Mouse (Mus musculus) hindbrain, embryonic 10.5 days (tissue): ENCODE data around the gene Btrc. TPM values are rescaled to one million over a fixed set of nuclear protein-coding genes. Genes with fewer than 3 reads are reported as not detected.

Source experiments
- DNase-seq: peaks from one replicate; pipeline ENCODE4 v3.0.0-alpha.2; 2017; ENCODE audit warnings: low spot score
- H3K27ac ChIP-seq: fragments of 300-500 bp; sonication (generic); 2 replicates; pipeline ENCODE4 v1.5.1; 2016; ENCODE audit warnings: mild to moderate bottlenecking, moderate library complexity
- H3K27me3 ChIP-seq: fragments of 300-500 bp; sonication (generic); 2 replicates; pipeline ENCODE4 v1.6.1; 2016; ENCODE audit warnings: mild to moderate bottlenecking; ENCODE audit not compliant: poor library complexity, insufficient read depth, severe bottlenecking
- H3K36me3 ChIP-seq: fragments of 300-500 bp; sonication (generic); 2 replicates; pipeline ENCODE4 v1.6.1; 2016; ENCODE audit warnings: mild to moderate bottlenecking, moderate library complexity
- H3K4me1 ChIP-seq: fragments of 300-500 bp; sonication (generic); replicated peaks from 2 replicates; pipeline ENCODE4 v1.6.1; 2016; ENCODE audit warnings: mild to moderate bottlenecking
- H3K4me3 ChIP-seq: fragments of 300-500 bp; sonication (generic); 2 replicates; pipeline ENCODE4 v1.5.1; 2016; ENCODE audit warnings: mild to moderate bottlenecking, moderate library complexity
- H3K9me3 ChIP-seq: fragments of 300-500 bp; sonication (generic); 2 replicates; pipeline ENCODE4 v1.6.1; 2016; ENCODE audit warnings: mild to moderate bottlenecking, moderate library complexity
- WGBS: fragments of 180-500 bp; shearing (Covaris S2); methylation state at CpG from one replicate; pipeline ENCODE4 v1.1.7; 2016; 5-methylcytosine and 5-hydroxymethylcytosine counted together
- polyA plus RNA-seq: library from polyadenylated mRNA; unstranded; fragments of >200 nt; fragmentation: Nextera tagmentation; extraction: Ambion mirVana; gene quantifications from 2 replicates; pipeline ENCODE4 v1.2.1, GENCODE M21; 2016

The Btrc gene
- polyA plus RNA-seq, 1 experiment from 2014 or later, result 48.1 TPM

DNA sequence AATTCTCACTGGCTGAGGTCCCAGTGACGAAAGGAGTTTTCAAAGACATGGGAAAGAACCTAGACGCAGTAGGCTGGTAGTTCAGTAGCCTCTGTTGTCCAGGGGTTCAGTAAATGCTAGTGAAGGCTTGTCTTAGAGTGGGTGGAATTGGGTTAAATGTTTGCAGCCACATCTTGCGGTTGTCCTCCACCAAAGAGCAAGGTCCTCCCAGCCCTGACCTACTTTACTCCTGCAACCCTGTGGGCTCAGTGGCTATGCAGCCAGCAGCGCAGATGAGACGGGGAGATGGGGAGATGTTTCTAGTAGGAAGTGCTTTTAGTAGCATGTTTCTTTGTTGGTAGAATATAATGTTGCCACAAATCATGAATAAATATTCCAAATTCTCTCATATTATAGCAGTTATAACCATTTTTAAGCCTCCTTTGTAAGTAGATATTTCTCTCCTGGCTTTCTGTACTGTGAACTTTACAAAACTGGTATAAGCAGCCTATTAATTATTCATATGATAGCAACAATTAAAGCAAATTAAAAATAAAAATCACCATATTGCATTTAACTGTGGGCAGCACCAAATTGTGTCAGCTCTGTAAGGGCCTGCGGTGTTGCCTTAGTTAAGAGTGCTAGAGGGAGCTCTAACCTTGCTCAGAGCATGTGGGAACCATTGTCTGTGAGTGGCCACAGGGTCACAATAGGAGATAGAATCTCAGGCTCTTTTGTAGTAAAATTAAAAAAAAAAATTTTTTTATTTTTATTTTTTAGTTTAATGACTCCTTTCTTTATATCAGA, 122.9 kb downstream of the Btrc start:
- Histone ChIP-seq H3K4me1 (no peaks in the 10 kb centered on the region; the same call in 1 of the 2 replicates), H3K36me3 (no peaks in the 10 kb centered on the region), H3K4me3 (no peak overlapping the region), H3K9me3 (no peaks in the 10 kb centered on the region), H3K27ac (no peak overlapping the region), H3K27me3 (0 out of 2 replicates have a peak, but pooled peaks cover 3% of the 10 kb centered on the region)
- DNase-seq, result no peak
- WGBS, result 85% methylated on average over 6 of the region's 6 CpGs

GRCm38 (mm10) chr19:45486992-45487387, 123.5 kb downstream of the Btrc start:
- no peaks in the 10 kb centered on the region for H3K36me3 ChIP-seq
- DNase-seq, result no peak
- H3K4me1 ChIP-seq, result no peaks in the 10 kb centered on the region; the same call in 1 of the 2 replicates
- H3K27me3 ChIP-seq, result 0 out of 2 replicates have a peak, but pooled peaks cover 3% of the 10 kb centered on the region
- no peaks in the 10 kb centered on the region for H3K9me3 ChIP-seq
- no peak overlapping the region for H3K27ac ChIP-seq
- WGBS, result 79% methylated on average over 3 of the region's 3 CpGs
- no peak overlapping the region for H3K4me3 ChIP-seq

GRCm38 (mm10) chr19:45489961-45490360, 126.4 kb downstream of the Btrc start:
- 89% methylated on average over 6 of the region's 6 CpGs for WGBS
- no peak overlapping the region for H3K27ac ChIP-seq
- DNase-seq, result no peak

DNA sequence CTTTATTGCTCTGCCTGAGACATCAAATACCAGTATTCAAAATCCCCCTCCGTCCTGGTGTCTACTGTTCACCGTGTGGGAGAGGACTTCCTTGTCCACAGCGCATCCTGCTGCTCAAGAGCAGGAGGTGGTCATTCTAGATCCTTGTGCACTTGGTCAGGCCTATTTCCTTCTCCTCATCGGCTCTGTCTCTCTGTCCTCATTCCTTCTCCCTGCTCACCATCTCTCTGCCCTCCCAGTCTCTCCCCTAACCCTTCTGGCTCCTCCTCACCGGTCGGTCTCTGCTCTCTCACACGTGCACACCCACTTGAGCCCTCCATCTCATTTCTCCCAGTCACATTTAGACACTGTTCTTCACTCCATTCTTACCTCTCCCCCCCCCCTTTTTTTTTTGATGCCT, 127.7 kb downstream of the Btrc start:
- H3K36me3 ChIP-seq, result no peaks in the 10 kb centered on the region
- H3K27me3 ChIP-seq, result no peaks in the 10 kb centered on the region
- H3K4me3 ChIP-seq, result no peak overlapping the region
- peaks cover 6% of the 10 kb centered on the region for H3K4me1 ChIP-seq
- no peak overlapping the region for H3K27ac ChIP-seq
- WGBS, result 73% methylated on average over 7 of the region's 7 CpGs
- no peaks in the 10 kb centered on the region for H3K9me3 ChIP-seq
- DNase-seq, result no peak

More at GRCm38 (mm10) chr19:45489961-45490360, 126.4 kb downstream of the Btrc start:
- Histone ChIP-seq H3K4me1 (peaks cover 6% of the 10 kb centered on the region), H3K27me3 (0 out of 2 replicates have a peak, but pooled peaks cover 3% of the 10 kb centered on the region), H3K9me3 (no peaks in the 10 kb centered on the region), H3K4me3 (no peak overlapping the region), H3K36me3 (no peaks in the 10 kb centered on the region)

GRCm38 (mm10) chr19:45494121-45494775, 130.7 kb downstream of the Btrc start:
- Histone ChIP-seq H3K36me3 (no peaks in the 10 kb centered on the region), H3K27ac (no peak overlapping the region), H3K4me3 (no peak overlapping the region), H3K4me1 (peaks cover 6% of the 10 kb centered on the region), H3K27me3 (no peaks in the 10 kb centered on the region), H3K9me3 (no peaks in the 10 kb centered on the region)
- no peak for DNase-seq
- WGBS, result 82% methylated on average over 10 of the region's 10 CpGs

- H3K4me1 ChIP-seq, result no peaks in the 10 kb centered on the region
- DNase-seq, result no peak
Observed at GRCm38 (mm10) chr19:45505446-45505845, 141.9 kb downstream of the Btrc start.

DNA sequence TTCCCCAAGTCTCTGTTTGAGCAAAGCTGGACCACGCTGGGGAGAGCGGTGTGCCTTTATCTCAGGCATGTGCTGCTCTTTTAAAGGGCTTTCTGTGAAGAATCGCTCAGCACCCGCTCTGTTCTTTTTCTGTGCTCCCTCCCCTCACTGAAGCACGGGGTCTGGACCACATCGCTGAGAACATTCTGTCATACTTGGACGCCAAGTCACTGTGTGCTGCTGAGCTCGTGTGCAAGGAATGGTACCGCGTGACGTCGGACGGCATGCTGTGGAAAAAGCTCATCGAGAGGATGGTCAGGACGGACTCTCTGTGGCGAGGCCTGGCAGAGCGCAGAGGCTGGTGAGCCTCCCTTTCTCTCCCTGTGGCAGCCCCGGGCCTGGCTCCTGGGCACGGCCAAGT, 144.0 kb downstream of the Btrc start:
- H3K36me3 ChIP-seq, result peaks cover 17% of the 10 kb centered on the region
- 84% methylated on average over 19 of the region's 19 CpGs for WGBS
- no peak overlapping the region for H3K27ac ChIP-seq
- H3K27me3 ChIP-seq, result peaks cover 4% of the 10 kb centered on the region; the same call in 1 of the 2 replicates
- H3K4me3 ChIP-seq, result no peak overlapping the region
- no peaks in the 10 kb centered on the region for H3K4me1 ChIP-seq
- no peak for DNase-seq
- no peaks in the 10 kb centered on the region for H3K9me3 ChIP-seq

More at GRCm38 (mm10) chr19:45505446-45505845, 141.9 kb downstream of the Btrc start:
- 77% methylated on average over 7 of the region's 7 CpGs for WGBS
- no peak overlapping the region for H3K4me3 ChIP-seq
- peaks cover 10% of the 10 kb centered on the region for H3K36me3 ChIP-seq
- H3K27me3 ChIP-seq, result peaks cover 4% of the 10 kb centered on the region; the same call in 1 of the 2 replicates
- H3K27ac ChIP-seq, result no peak overlapping the region
- H3K9me3 ChIP-seq, result no peaks in the 10 kb centered on the region

DNA sequence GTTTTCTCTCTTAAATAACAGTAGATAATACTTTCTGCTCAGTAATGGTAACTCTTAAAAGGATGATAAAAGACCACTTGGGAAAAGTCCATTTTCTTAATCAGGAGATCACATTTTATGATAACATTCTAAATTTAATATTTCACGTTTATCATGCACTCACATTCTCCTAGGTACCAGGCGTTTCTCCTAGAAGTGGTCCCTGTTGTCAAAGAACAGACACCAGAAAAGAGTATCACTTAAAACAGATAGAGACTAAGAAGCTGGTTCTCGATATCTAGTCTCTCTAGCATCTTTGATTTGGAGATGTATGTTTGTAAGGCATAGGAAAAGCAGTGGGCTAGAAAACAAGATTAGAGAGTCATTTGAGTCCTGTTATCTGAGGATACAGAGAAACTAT, 147.1 kb downstream of the Btrc start:
- no peaks in the 10 kb centered on the region for H3K4me1 ChIP-seq
- H3K27ac ChIP-seq, result no peak overlapping the region
- no peaks in the 10 kb centered on the region for H3K9me3 ChIP-seq
- H3K4me3 ChIP-seq, result no peak overlapping the region
- H3K27me3 ChIP-seq, result no peaks in the 10 kb centered on the region
- no peak for DNase-seq
- 89% methylated on average over 3 of the region's 3 CpGs for WGBS
- peaks cover 37% of the 10 kb centered on the region for H3K36me3 ChIP-seq

GRCm38 (mm10) chr19:45511406-45511805, 147.9 kb downstream of the Btrc start:
- no peaks in the 10 kb centered on the region for H3K4me1 ChIP-seq
- H3K9me3 ChIP-seq, result no peaks in the 10 kb centered on the region
- 84% methylated on average over 4 of the region's 4 CpGs for WGBS
- H3K27me3 ChIP-seq, result no peaks in the 10 kb centered on the region
- no peak overlapping the region for H3K27ac ChIP-seq
- no peak overlapping the region for H3K4me3 ChIP-seq
- DNase-seq, result no peak
- H3K36me3 ChIP-seq, result peaks cover 44% of the 10 kb centered on the region

GRCm38 (mm10) chr19:45515341-45515740, 151.8 kb downstream of the Btrc start:
- H3K9me3 ChIP-seq, result no peaks in the 10 kb centered on the region
- no peaks in the 10 kb centered on the region for H3K27me3 ChIP-seq
- H3K36me3 ChIP-seq, result peaks cover 74% of the 10 kb centered on the region
- no peak overlapping the region for H3K4me3 ChIP-seq
- no peaks in the 10 kb centered on the region for H3K4me1 ChIP-seq
- 86% methylated on average over 2 of the region's 2 CpGs for WGBS
- no peak for DNase-seq
- H3K27ac ChIP-seq, result no peak overlapping the region

DNA sequence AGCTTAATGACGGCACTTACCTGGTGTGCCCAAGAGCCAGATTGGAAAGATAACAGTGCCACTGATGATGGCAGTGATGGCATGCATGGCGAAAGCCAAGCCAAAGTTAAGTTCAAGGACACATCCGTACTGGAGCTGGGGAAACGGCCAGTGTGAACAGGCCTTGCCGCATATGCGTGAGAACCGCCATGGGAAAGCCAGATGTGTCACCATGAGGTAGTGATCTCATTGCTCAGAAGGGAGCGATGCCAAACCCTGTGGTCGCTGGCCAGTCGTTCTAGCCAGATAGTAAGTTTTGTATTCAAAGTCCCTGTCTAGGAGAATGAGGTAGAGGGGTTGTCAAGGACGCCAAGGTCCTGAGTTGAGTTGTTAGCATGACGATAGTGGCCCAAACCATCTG, 152.7 kb downstream of the Btrc start:
- H3K27ac ChIP-seq, result no peak overlapping the region
- no peaks in the 10 kb centered on the region for H3K9me3 ChIP-seq
- H3K4me1 ChIP-seq, result no peaks in the 10 kb centered on the region
- H3K36me3 ChIP-seq, result peaks cover 83% of the 10 kb centered on the region
- no peak overlapping the region for H3K4me3 ChIP-seq
- H3K27me3 ChIP-seq, result no peaks in the 10 kb centered on the region
- DNase-seq, result no peak
- WGBS, result 95% methylated on average over 12 of the region's 12 CpGs

DNA sequence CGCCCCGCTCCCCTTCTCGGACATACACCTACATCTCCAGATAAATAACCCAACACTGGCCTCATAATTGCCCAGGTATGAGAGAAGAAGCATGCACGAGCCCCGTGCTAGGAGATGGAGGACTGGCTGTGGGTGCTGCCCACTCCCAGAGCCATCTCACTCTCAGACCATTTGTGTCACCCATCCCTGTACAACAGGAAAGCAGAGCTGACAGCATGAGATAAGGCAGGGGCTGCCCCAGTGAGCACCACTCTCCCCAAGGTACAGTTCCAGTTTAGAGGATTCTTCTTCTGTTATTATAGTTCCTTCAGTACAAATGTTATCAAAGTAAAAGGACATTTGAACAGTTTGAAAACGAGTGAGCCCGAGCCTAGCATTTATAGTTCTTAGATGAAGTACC, 163.8 kb downstream of the Btrc start:
- H3K27me3 ChIP-seq, result 0 out of 2 replicates have a peak, but pooled peaks cover 5% of the 10 kb centered on the region
- no peak overlapping the region for H3K27ac ChIP-seq
- WGBS, result 92% methylated on average over 7 of the region's 7 CpGs
- peaks cover 69% of the 10 kb centered on the region for H3K36me3 ChIP-seq
- H3K4me3 ChIP-seq, result no peak overlapping the region
- H3K4me1 ChIP-seq, result no peaks in the 10 kb centered on the region
- DNase-seq, result no peak
- no peaks in the 10 kb centered on the region for H3K9me3 ChIP-seq

DNA sequence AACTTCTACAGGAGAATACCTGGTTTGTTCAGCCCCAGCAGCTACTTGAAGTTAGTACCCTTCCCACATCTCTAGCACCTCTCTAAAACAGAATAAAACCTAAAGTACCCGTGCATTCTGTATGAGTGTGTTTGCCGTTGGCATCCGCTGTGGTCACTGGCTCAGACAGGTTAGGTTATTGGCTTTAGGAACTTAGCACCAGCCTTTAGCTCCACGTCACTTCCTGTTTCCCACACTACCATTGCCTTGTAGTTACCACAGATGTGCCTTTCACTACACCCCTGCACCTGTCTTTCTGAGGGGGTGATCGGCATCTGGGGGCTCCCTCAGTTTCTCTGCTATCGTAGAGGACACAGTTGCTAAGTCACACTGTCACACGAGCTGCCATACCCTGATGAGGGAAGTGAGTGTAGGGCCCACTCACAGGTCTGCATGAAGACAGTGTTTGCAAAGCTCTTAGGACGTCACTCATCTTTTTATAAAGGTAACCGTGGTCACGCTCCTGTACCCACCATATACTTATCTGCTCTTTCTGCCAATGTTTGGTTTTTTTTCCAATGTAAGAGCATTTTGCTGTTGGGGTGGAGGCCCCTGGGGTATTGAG, 164.5 kb downstream of the Btrc start:
- Histone ChIP-seq H3K27ac (no peak overlapping the region), H3K36me3 (peaks cover 64% of the 10 kb centered on the region), H3K4me1 (no peaks in the 10 kb centered on the region), H3K9me3 (no peaks in the 10 kb centered on the region), H3K4me3 (no peak overlapping the region), H3K27me3 (peaks cover 5% of the 10 kb centered on the region; the same call in 1 of the 2 replicates)
- WGBS, result 93% methylated on average over 10 of the region's 10 CpGs
- DNase-seq, result no peak
